Mouse (Mus musculus): ENCODE data around the gene Rdh16. TPM values are rescaled to one million over a fixed set of nuclear protein-coding genes. Genes with fewer than 3 reads are reported as not detected.

Gene Rdh16
- polyA plus RNA-seq, 1 experiment from 2014 or later = not detected

Other genes with a start within 250 kb of the Rdh16 start
- 92.1 and 96.6 TPM in 2 replicates for gene Lrp1, start 180.0 kb upstream of the Rdh16 start, polyA plus RNA-seq (2014; fragmentation: Nextera tagmentation; extraction: Ambion mirVana)
- gene Stat6, start 158.2 kb upstream of the Rdh16 start, polyA plus RNA-seq (2014; fragmentation: Nextera tagmentation; extraction: Ambion mirVana) = 28.5 and 29.4 TPM in 2 replicates
- gene Nemp1, start 134.3 kb upstream of the Rdh16 start, polyA plus RNA-seq (2014; fragmentation: Nextera tagmentation; extraction: Ambion mirVana) = 8.8 and 8.9 TPM in 2 replicates
- gene Nab2, start 132.6 kb upstream of the Rdh16 start, polyA plus RNA-seq (2014; fragmentation: Nextera tagmentation; extraction: Ambion mirVana) = 7.4 and 7.5 TPM in 2 replicates
- 11.5 and 15.3 TPM in 2 replicates for gene Myo1a, start 96.0 kb upstream of the Rdh16 start, polyA plus RNA-seq (2014; fragmentation: Nextera tagmentation; extraction: Ambion mirVana)
- gene Tac2, start 76.7 kb upstream of the Rdh16 start, polyA plus RNA-seq (2014; fragmentation: Nextera tagmentation; extraction: Ambion mirVana) = 5.3 and 8.3 TPM in 2 replicates
- 3.9 and 4.1 TPM in 2 replicates for gene Zbtb39, start 61.6 kb upstream of the Rdh16 start, polyA plus RNA-seq (2014; fragmentation: Nextera tagmentation; extraction: Ambion mirVana)
- 0.39 and 0.43 TPM in 2 replicates for gene Gpr182, start 49.4 kb upstream of the Rdh16 start, polyA plus RNA-seq (2014; fragmentation: Nextera tagmentation; extraction: Ambion mirVana)
- gene Rdh1, start 41.4 kb upstream of the Rdh16 start, polyA plus RNA-seq (2014; fragmentation: Nextera tagmentation; extraction: Ambion mirVana) = 0.07 TPM in 1 of 2 replicates, not detected in the other
- not detected in 2 replicates for gene Rdh16f1, start 41.4 kb upstream of the Rdh16 start, polyA plus RNA-seq (2014; fragmentation: Nextera tagmentation; extraction: Ambion mirVana)
- gene Rdh9, start 24.8 kb upstream of the Rdh16 start, polyA plus RNA-seq (2014; fragmentation: Nextera tagmentation; extraction: Ambion mirVana) = 0.07 TPM in 1 of 2 replicates, not detected in the other
- gene Rdh19, start 48.8 kb downstream of the Rdh16 start, polyA plus RNA-seq (2014; fragmentation: Nextera tagmentation; extraction: Ambion mirVana) = not detected in 2 replicates
- 0.14 TPM in 1 of 2 replicates, not detected in the other for gene Rdh16f2, start 65.3 kb downstream of the Rdh16 start, polyA plus RNA-seq (2014; fragmentation: Nextera tagmentation; extraction: Ambion mirVana)
- gene Rdh7, start 87.7 kb downstream of the Rdh16 start, polyA plus RNA-seq (2014; fragmentation: Nextera tagmentation; extraction: Ambion mirVana) = 0.14 TPM in 1 of 2 replicates, not detected in the other
- gene Sdr9c7, start 97.4 kb downstream of the Rdh16 start, polyA plus RNA-seq (2014; fragmentation: Nextera tagmentation; extraction: Ambion mirVana) = not detected in 2 replicates
- gene Hsd17b6, start 206.5 kb downstream of the Rdh16 start, polyA plus RNA-seq (2014; fragmentation: Nextera tagmentation; extraction: Ambion mirVana) = not detected in 2 replicates
- 85.8 and 89.1 TPM in 2 replicates for gene Prim1, start 214.0 kb downstream of the Rdh16 start, polyA plus RNA-seq (2014; fragmentation: Nextera tagmentation; extraction: Ambion mirVana)
- gene Naca, start 234.4 kb downstream of the Rdh16 start, polyA plus RNA-seq (2014; fragmentation: Nextera tagmentation; extraction: Ambion mirVana) = 929 and 986 TPM in 2 replicates